Mouse (Mus musculus) neutrophil, adult 5-6 weeks (primary cell): ENCODE results near the gene Mepe. TPM values are rescaled to one million over a fixed set of nuclear protein-coding genes. Genes with fewer than 3 reads are reported as not detected.
A peak's percentile ranks its signal among the peaks of the same experiment; 100 is the strongest.

Experiments
- ATAC-seq: fragments of 151-379, 151-347 bp; 2 replicates; pipeline ENCODE4 v1.8.0; 2017; ENCODE audit warnings: mild to moderate bottlenecking, moderate TSS enrichment; ENCODE audit not compliant: insufficient number of reproducible peaks, poor library complexity, low FRiP score, severe bottlenecking; ENCODE audit errors: extremely low read depth
- total RNA-seq: library from RNA; stranded (forward); fragments of 200-1000 nt; gene quantifications from 2 replicates; pipeline ENCODE4 v1.2.3, GENCODE M21; 2017

The Mepe gene
- total RNA-seq, 1 experiment from 2014 or later: not detected

- ATAC-seq: no peak
These were observed 19.6 kb downstream of the Mepe start for GRCm38 (mm10) chr5:104344526-104345240.

GRCm38 (mm10) chr5:104345241-104345630 lies 20.1 kb downstream of the Mepe start:
- no peak for ATAC-seq

GRCm38 (mm10) chr5:104351041-104351440 lies 25.9 kb downstream of the Mepe start:
- no peak for ATAC-seq

GRCm38 (mm10) chr5:104351874-104352273 lies 26.7 kb downstream of the Mepe start:
- ATAC-seq: no peak

- ATAC-seq: no peak
These were observed 32.4 kb downstream of the Mepe start for GRCm38 (mm10) chr5:104357575-104357974.

GRCm38 (mm10) chr5:104358592-104358991 lies 33.5 kb downstream of the Mepe start:
- ATAC-seq: no peak

GRCm38 (mm10) chr5:104359257-104359656 lies 34.1 kb downstream of the Mepe start:
- ATAC-seq: no peak

- ATAC-seq: no peak
These were observed 45.5 kb downstream of the Mepe start for GRCm38 (mm10) chr5:104370580-104370979.

GRCm38 (mm10) chr5:104371284-104371683 lies 46.2 kb downstream of the Mepe start:
- ATAC-seq: no peak

GRCm38 (mm10) chr5:104373648-104374307 lies 48.6 kb downstream of the Mepe start:
- no peak for ATAC-seq

- ATAC-seq: no peak
These were observed 49.2 kb downstream of the Mepe start for GRCm38 (mm10) chr5:104374308-104374660.

GRCm38 (mm10) chr5:104375132-104375531 lies 50.0 kb downstream of the Mepe start:
- no peak for ATAC-seq

- ATAC-seq: no peak
These were observed 51.8 kb downstream of the Mepe start for GRCm38 (mm10) chr5:104376890-104377289.

- no peak for ATAC-seq
These were observed 55.4 kb downstream of the Mepe start for GRCm38 (mm10) chr5:104380574-104380973.

- ATAC-seq: no peak
These were observed 56.5 kb downstream of the Mepe start for GRCm38 (mm10) chr5:104381671-104382070.

- peak; percentile 67; the same call in 1 of the 2 replicates for ATAC-seq
These were observed 59.4 kb downstream of the Mepe start for GRCm38 (mm10) chr5:104384540-104384939.

- ATAC-seq: no peak
These were observed 60.4 kb downstream of the Mepe start for GRCm38 (mm10) chr5:104385521-104385920.

GRCm38 (mm10) chr5:104386908-104387307 lies 61.8 kb downstream of the Mepe start:
- no peak for ATAC-seq
